Mouse (Mus musculus) embryo, embryonic 10.5 days (tissue): ENCODE results near the gene Gm10800.
"Not testable (repeated sequence)": the region's sequence is repeated elsewhere in the genome, so short reads cannot be mapped to it uniquely, and the experiment has no call there.

Experiments
- DNase-seq: peaks from one replicate; pipeline ENCODE4 v3.0.0-alpha.2; 2015; ENCODE audit warnings: low spot score

The Gm10800 gene

GRCm38 (mm10) chr2:98667201-98667600 lies at the start of gene Gm10800:
Gene Gm10800, minus strand, starts transcription at chr2:98667301.
- not testable (repeated sequence) for DNase-seq

DNA sequence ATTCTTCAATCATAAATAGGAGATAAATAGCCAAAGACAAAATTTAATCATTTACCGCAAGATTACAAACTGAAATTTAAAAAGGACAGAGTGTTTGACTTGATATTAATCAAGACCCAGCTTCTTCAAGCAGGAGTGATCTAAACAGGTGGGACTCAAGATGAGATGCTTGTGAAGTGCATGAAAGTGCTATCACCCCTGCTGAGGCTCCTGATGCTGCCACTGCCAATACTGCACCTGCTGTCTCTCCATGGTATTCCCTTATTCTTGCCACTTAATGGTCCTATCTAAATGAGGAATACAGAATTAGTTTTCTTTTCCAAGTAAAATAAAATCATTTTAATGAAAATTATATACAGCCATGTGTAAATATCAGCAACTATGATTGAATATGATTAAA lies 30.4 kb upstream of the Gm10800 start:
- DNase-seq, result no peak

DNA sequence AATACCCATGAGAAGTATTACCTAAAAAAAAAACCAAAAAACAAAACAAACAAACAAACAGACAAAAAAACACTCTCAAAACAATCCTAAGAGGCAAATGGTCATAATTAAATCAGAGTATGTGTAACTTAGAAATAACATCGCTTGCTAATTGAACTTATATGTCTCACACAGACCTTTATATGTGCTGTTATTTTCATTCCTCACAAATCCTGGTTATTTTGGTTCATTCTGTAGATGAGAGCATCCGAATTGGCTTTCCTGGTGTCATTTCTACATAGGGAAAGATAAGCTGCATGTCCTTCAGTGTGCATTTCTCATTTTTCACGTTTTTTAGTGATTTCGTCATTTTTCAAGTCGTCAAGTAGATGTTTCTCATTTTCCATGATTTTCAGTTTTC lies 5.2 kb downstream of the Gm10800 start, which contains the start of gene Gm10801:
Gene Gm10801, plus strand, starts transcription at position 301 of the 400 bp plus-strand sequence.
- DNase-seq, result not testable (repeated sequence)
